Mouse (Mus musculus): ENCODE data around the gene Olfr117. TPM values are rescaled to one million over a fixed set of nuclear protein-coding genes. Genes with fewer than 3 reads are reported as not detected.
"Not testable (repeated sequence)": the region's sequence is repeated elsewhere in the genome, so short reads cannot be mapped to it uniquely, and the experiment has no call there.

Olfr117 gene
- total RNA-seq (2021), result not detected
- long read RNA-seq, experiment 1, result 0 reads
- long read RNA-seq, experiment 2, result 0 reads

GRCm38 (mm10) chr17:37663682-37664081 lies at the start of gene Olfr117:
Olfr117 (minus strand) TSS chr17:37663782.
- intact Hi-C loops (cut with DNase I), result no loop called here
- DNase-seq, result no peak

GRCm38 (mm10) chr17:37696264-37696663 lies 32.7 kb upstream of the Olfr117 start, which contains the start of gene Olfr119:
Olfr119 (plus strand) TSS chr17:37696564.
- DNase-seq; intact Hi-C loops (cut with DNase I): not testable (repeated sequence)

- intact Hi-C loops (cut with DNase I), result no loop called here
- DNase-seq, result no peak
These were observed 3.1 kb upstream of the Olfr117 start, which contains the start of gene Olfr118 for GRCm38 (mm10) chr17:37666688-37667087. Olfr118 (plus strand) TSS chr17:37666988.

GRCm38 (mm10) chr17:37627009-37627408 lies 36.6 kb downstream of the Olfr117 start, which contains the start of the genes Olfr115 and Olfr116:
Olfr115 (minus strand) TSS chr17:37627109.
Olfr116 (minus strand) TSS chr17:37627199.
- intact Hi-C loops (cut with DNase I), result no loop called here
- no peak for DNase-seq

Other genes starting within 250 kb of the Olfr117 start
- not detected for gene Olfr108, start 218.3 kb downstream of the Olfr117 start, total RNA-seq (2021)
- gene Olfr109, start 204.9 kb downstream of the Olfr117 start, total RNA-seq (2021), result not detected
- not detected for gene H2-M2, start 180.2 kb downstream of the Olfr117 start, total RNA-seq (2021)
- not detected for gene Olfr110, start 171.3 kb downstream of the Olfr117 start, total RNA-seq (2021)
- gene Olfr111, start 155.8 kb downstream of the Olfr117 start, total RNA-seq (2021), result not detected
- gene Olfr112, start 94.3 kb downstream of the Olfr117 start, total RNA-seq (2021), result not detected
- gene Olfr113, start 86.1 kb downstream of the Olfr117 start, total RNA-seq (2021), result not detected
- not detected for gene Olfr114, start 71.0 kb downstream of the Olfr117 start, total RNA-seq (2021)
- gene Olfr115, start 36.7 kb downstream of the Olfr117 start, total RNA-seq (2021), result not detected
- not detected for gene Olfr116, start 36.6 kb downstream of the Olfr117 start, total RNA-seq (2021)
- gene Olfr118, start 3.2 kb upstream of the Olfr117 start, total RNA-seq (2021), result not detected
- gene Olfr119, start 32.8 kb upstream of the Olfr117 start, total RNA-seq (2021), result not detected
- gene Olfr120, start 58.0 kb upstream of the Olfr117 start, total RNA-seq (2021), result not detected
- gene Olfr121, start 85.1 kb upstream of the Olfr117 start, total RNA-seq (2021), result not detected
- not detected for gene Olfr122, start 104.8 kb upstream of the Olfr117 start, total RNA-seq (2021)
- gene Olfr123, start 129.7 kb upstream of the Olfr117 start, total RNA-seq (2021), result not detected
- gene Olfr124, start 136.1 kb upstream of the Olfr117 start, total RNA-seq (2021), result not detected
- gene Olfr125, start 169.2 kb upstream of the Olfr117 start, total RNA-seq (2021), result not detected
- not detected for gene Olfr126, start 183.7 kb upstream of the Olfr117 start, total RNA-seq (2021)
- gene Olfr127, start 236.7 kb upstream of the Olfr117 start, total RNA-seq (2021), result not detected

Data from gastrocnemius, postnatal 36 days (tissue).